Mouse (Mus musculus) MEL (cell line): Measurements from ENCODE around the gene Fnbp1.

ENCODE experiments used
- RAD21 ChIP-seq: IDR thresholded peaks from 2 replicates; pipeline ENCODE4 v1.6.1; 2011; ENCODE audit warnings: mild to moderate bottlenecking, low read depth, low read length, improper control_type of control experiment
- ZNF384 ChIP-seq: IDR thresholded peaks from 2 replicates; pipeline ENCODE4 v1.6.1; 2012; ENCODE audit warnings: low read depth, mild to moderate bottlenecking, inconsistent platforms, low read length, improper control_type of control experiment

DNA sequence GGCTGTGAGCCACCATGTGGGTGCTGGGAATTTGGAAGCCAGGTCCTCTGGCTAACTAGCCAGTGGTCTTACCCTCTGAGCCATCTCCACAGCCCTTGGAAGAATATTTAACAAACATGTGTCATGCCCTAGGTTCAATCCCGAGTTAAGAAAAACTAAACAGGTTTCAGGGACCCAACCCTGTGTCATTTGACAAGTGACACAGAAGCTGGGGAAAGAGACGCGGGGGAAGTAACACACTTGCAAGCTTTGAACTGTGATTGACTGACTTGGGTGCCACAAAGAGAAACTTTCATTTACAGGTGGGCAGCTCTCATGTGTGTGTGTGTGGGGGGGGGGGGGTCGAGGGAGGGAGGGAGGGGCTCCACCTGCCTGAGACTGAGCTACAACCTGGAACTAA is 7.8 kb downstream of the Fnbp1 start:
- no peak for TF ChIP-seq ZNF384
- TF ChIP-seq RAD21 = no peak
